Mouse (Mus musculus): ENCODE measurements at regions not wholly inside any gene's neighbourhood (a gene's known extent, or its start where the extent isn't known, plus 50 kb on each side); places are given as distances from the start of the nearest gene placed in this dataset.

DNA sequence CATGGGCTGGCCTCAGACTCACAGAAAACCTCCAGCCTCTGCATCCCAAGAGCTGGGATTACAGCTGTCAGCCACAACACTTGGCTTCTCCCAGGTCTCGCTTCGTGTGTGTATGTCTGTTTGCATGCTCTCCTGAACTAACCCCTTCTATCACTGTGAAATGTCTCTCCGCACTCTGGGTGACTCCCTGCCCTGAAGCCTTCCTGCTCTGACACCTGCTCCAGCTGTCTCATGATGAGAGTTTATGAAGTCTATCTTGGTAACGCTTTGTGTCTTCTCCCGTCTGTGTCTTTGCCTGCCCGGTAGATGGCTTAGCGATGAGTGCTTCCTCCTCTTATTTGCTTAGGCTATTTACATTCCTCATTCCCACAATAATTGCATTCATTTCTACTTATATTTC lies 133.0 kb downstream of the Ndufa10 start:
- Histone ChIP-seq H3K4me1 (ENCODE audit: control insufficient read depth, insufficient read depth) (peaks cover 41% of the 10 kb centered on the region), H3K36me3 (replicated peaks; ENCODE audit: control insufficient read depth, insufficient read depth, low read length) (no peaks in the 10 kb centered on the region), H3K9ac (replicated peaks; ENCODE audit: low read depth, low read length) (no peak overlapping the region), H3K4me2 (ENCODE audit: low read depth, low read length) (no peak overlapping the region), H3K4me3 (ENCODE audit: low read depth, low read length) (no peak overlapping the region), H3K27me3 (ENCODE audit: control insufficient read depth, insufficient read depth, low read length) (no peaks in the 10 kb centered on the region), H3K27ac (ENCODE audit: low read depth) (no peak overlapping the region), H3K9me3 (replicated peaks; ENCODE audit: control insufficient read depth, low read length) (no peaks in the 10 kb centered on the region; the same call in 1 of the 2 replicates)
- DNase-seq (ENCODE audit: low spot score) = no peak
- ATAC-seq (ENCODE audit: insufficient read depth, low read depth) = no peak
- WGBS = 67% methylated on average over 7 of the region's 7 CpGs
- no peak for TF ChIP-seq CTCF (IDR thresholded peaks at IDR 0.05; ENCODE audit: low read depth)
- no peak for TF ChIP-seq EP300 (IDR thresholded peaks at IDR 0.05; ENCODE audit: low read depth)

DNA sequence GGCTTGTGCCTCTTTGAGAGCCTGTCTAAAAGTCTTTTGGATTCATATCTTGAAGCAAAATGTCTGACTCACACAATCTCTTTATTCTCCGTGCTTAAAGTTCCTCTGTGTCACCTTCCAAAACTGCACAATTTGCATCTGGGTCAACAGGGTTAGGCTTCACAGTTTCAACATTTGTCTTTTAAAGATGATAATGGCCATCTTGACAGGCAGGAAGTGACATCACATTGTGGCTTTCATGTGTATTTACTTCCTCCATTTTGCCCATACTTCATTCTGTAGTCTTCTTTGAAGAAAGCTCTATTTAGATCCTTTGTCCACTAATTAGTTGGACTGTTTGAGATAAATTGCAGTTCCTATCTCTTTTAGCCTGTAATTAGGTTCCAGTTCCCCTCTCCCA lies 135.1 kb downstream of the Ndufa10 start:
- H3K4me2 ChIP-seq (ENCODE audit: low read depth, low read length) = no peak overlapping the region
- no peak overlapping the region for H3K4me3 ChIP-seq (ENCODE audit: low read depth, low read length)
- no peaks in the 10 kb centered on the region; the same call in 1 of the 2 replicates for H3K9me3 ChIP-seq (replicated peaks; ENCODE audit: control insufficient read depth, low read length)
- no peaks in the 10 kb centered on the region for H3K36me3 ChIP-seq (replicated peaks; ENCODE audit: control insufficient read depth, insufficient read depth, low read length)
- no peak for ATAC-seq (ENCODE audit: insufficient read depth, low read depth)
- H3K9ac ChIP-seq (replicated peaks; ENCODE audit: low read depth, low read length) = no peak overlapping the region
- DNase-seq (ENCODE audit: low spot score) = no peak
- H3K27ac ChIP-seq (ENCODE audit: low read depth) = peak overlapping the region; percentile 43; the same call in 1 of the 2 replicates
- WGBS = 71% methylated on average over 1 of the region's 1 CpGs
- H3K4me1 ChIP-seq (ENCODE audit: control insufficient read depth, insufficient read depth) = peaks cover 27% of the 10 kb centered on the region
- TF ChIP-seq CTCF (IDR thresholded peaks at IDR 0.05; ENCODE audit: low read depth) (no peak), EP300 (IDR thresholded peaks at IDR 0.05; ENCODE audit: low read depth) (no peak)
- no peaks in the 10 kb centered on the region for H3K27me3 ChIP-seq (ENCODE audit: control insufficient read depth, insufficient read depth, low read length)

DNA sequence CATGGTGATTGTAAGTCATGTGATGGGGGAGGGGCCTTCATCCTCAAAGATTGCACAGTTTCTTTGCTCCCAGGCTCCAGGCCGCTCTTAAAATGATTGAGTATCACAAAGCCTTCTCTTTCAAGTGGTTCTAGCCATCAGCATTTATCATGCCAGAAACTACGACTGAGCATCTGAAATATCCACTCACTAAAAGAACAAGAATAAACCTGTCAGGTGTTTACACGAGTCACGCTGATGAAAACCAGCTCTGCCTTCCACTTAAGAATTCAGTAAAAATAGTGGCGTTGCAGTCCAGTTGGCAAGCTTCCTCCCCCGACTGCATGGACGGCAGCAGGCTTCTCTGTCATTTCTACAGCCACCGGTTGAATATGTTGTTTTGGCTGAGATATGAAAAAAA lies 136.2 kb downstream of the Ndufa10 start:
- Histone ChIP-seq H3K4me1 (ENCODE audit: control insufficient read depth, insufficient read depth) (peaks cover 17% of the 10 kb centered on the region; the same call in 1 of the 2 replicates), H3K4me3 (ENCODE audit: low read depth, low read length) (no peak overlapping the region), H3K4me2 (ENCODE audit: low read depth, low read length) (no peak overlapping the region), H3K9ac (replicated peaks; ENCODE audit: low read depth, low read length) (no peak overlapping the region), H3K27ac (ENCODE audit: low read depth) (peak overlapping the region; percentile 43), H3K27me3 (ENCODE audit: control insufficient read depth, insufficient read depth, low read length) (no peaks in the 10 kb centered on the region), H3K36me3 (replicated peaks; ENCODE audit: control insufficient read depth, insufficient read depth, low read length) (no peaks in the 10 kb centered on the region), H3K9me3 (replicated peaks; ENCODE audit: control insufficient read depth, low read length) (no peaks in the 10 kb centered on the region; the same call in 1 of the 2 replicates)
- WGBS = 17% methylated on average over 8 of the region's 8 CpGs
- peak; percentile 90 for DNase-seq (ENCODE audit: low spot score)
- peak; percentile 81 for ATAC-seq (ENCODE audit: insufficient read depth, low read depth)
- no peak for TF ChIP-seq CTCF (IDR thresholded peaks at IDR 0.05; ENCODE audit: low read depth)
- peak; percentile 91 for TF ChIP-seq EP300 (IDR thresholded peaks at IDR 0.05; ENCODE audit: low read depth)

DNA sequence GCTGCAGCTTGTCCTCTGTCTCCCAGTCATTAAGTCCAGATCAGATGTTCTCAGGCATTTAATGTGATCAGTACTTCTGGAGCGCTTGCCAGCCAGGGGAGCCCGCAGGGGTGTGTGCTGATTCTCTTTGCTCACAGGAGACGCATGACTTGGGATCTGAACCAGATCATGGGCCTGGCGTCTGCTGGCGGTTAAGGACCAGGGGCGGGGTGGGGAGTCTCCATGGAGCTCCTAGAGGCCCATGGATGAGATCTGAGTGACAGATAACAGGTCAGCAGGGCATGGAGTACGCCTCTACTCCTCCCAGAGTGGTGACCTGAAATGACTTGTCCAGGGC lies 136.7 kb upstream of the Hdac4 start:
- Histone ChIP-seq H3K4me2 (ENCODE audit: low read depth, low read length) (no peak overlapping the region), H3K27ac (ENCODE audit: low read depth) (no peak overlapping the region), H3K36me3 (replicated peaks; ENCODE audit: control insufficient read depth, insufficient read depth, low read length) (no peaks in the 10 kb centered on the region), H3K4me1 (ENCODE audit: control insufficient read depth, insufficient read depth) (0 out of 2 replicates have a peak, but pooled peaks cover 3% of the 10 kb centered on the region), H3K9me3 (replicated peaks; ENCODE audit: control insufficient read depth, low read length) (no peaks in the 10 kb centered on the region), H3K4me3 (ENCODE audit: low read depth, low read length) (no peak overlapping the region), H3K27me3 (ENCODE audit: control insufficient read depth, insufficient read depth, low read length) (no peaks in the 10 kb centered on the region), H3K9ac (replicated peaks; ENCODE audit: low read depth, low read length) (no peak overlapping the region)
- 80% methylated on average over 7 of the region's 7 CpGs for WGBS
- DNase-seq (ENCODE audit: low spot score) (no peak), ATAC-seq (ENCODE audit: insufficient read depth, low read depth) (no peak)
- TF ChIP-seq CTCF (IDR thresholded peaks at IDR 0.05; ENCODE audit: low read depth) (no peak), EP300 (IDR thresholded peaks at IDR 0.05; ENCODE audit: low read depth) (no peak)

DNA sequence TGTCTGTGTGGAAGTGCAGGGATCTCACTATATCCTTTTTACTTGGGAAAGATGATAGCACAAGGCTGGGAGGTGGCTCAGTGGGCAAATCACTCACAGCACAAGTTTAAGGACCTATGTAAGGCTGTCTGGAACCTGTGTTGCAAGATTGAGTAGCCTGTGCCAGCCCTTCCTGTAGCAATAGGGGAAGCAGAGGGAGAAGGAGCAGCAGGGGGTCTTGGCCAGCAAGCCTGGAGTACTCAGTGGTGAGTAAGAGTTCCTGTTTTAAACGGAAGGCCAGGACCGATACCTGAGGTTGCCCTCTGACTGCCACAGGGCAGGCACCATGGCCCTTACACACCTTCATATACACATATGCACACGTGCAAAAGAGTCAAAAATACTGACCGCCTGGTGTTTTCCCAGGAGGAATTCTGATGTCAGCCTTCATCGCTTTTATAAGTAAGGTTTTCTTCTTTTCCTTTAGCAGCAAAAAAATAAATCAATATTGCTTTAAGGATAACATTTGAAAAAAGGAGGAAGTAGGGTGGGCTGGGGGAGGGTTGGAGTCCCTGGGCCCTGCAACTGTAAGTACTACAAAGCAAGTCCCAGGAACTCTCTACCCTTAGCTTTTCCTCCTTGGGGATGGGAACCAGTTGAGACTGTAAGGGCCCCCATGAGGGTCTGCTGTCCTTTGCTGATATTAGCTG lies 136.2 kb upstream of the Hdac4 start:
- Histone ChIP-seq H3K27ac (ENCODE audit: low read depth) (no peak overlapping the region), H3K4me3 (ENCODE audit: low read depth, low read length) (no peak overlapping the region), H3K9ac (replicated peaks; ENCODE audit: low read depth, low read length) (no peak overlapping the region), H3K27me3 (ENCODE audit: control insufficient read depth, insufficient read depth, low read length) (no peaks in the 10 kb centered on the region), H3K9me3 (replicated peaks; ENCODE audit: control insufficient read depth, low read length) (no peaks in the 10 kb centered on the region), H3K4me2 (ENCODE audit: low read depth, low read length) (no peak overlapping the region), H3K4me1 (ENCODE audit: control insufficient read depth, insufficient read depth) (0 out of 2 replicates have a peak, but pooled peaks cover 3% of the 10 kb centered on the region), H3K36me3 (replicated peaks; ENCODE audit: control insufficient read depth, insufficient read depth, low read length) (no peaks in the 10 kb centered on the region)
- DNase-seq (ENCODE audit: low spot score) = no peak
- 81% methylated on average over 5 of the region's 5 CpGs for WGBS
- TF ChIP-seq CTCF (IDR thresholded peaks at IDR 0.05; ENCODE audit: low read depth) (no peak), EP300 (IDR thresholded peaks at IDR 0.05; ENCODE audit: low read depth) (no peak)
- ATAC-seq (ENCODE audit: insufficient read depth, low read depth) = no peak

DNA sequence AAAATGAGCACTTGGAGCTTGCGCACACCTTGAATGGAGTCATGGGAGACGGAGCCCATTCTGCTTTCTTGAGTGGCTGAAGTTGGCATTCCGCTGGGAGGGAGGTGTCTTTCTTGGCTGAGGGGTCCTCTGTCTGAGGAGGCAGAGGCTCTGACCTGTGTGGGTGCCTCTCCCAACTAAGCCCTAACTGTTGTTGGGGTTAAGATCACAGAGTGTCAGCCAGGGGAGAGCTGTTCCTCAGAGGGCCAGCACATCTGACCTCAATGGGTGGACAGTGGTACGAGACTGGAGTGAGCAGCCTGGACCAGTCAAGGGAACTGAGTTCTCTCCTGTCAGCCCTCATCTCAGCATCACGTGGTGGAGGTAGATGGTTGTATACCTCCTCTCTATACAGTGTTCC lies 134.7 kb upstream of the Hdac4 start:
- ATAC-seq (ENCODE audit: insufficient read depth, low read depth) (no peak), DNase-seq (ENCODE audit: low spot score) (no peak)
- no peak overlapping the region for H3K9ac ChIP-seq (replicated peaks; ENCODE audit: low read depth, low read length)
- H3K27me3 ChIP-seq (ENCODE audit: control insufficient read depth, insufficient read depth, low read length) = no peaks in the 10 kb centered on the region
- H3K4me3 ChIP-seq (ENCODE audit: low read depth, low read length) = no peak overlapping the region
- no peaks in the 10 kb centered on the region for H3K36me3 ChIP-seq (replicated peaks; ENCODE audit: control insufficient read depth, insufficient read depth, low read length)
- H3K9me3 ChIP-seq (replicated peaks; ENCODE audit: control insufficient read depth, low read length) = no peaks in the 10 kb centered on the region
- 0 out of 2 replicates have a peak, but pooled peaks cover 3% of the 10 kb centered on the region for H3K4me1 ChIP-seq (ENCODE audit: control insufficient read depth, insufficient read depth)
- no peak overlapping the region for H3K27ac ChIP-seq (ENCODE audit: low read depth)
- H3K4me2 ChIP-seq (ENCODE audit: low read depth, low read length) = no peak overlapping the region
- TF ChIP-seq CTCF (IDR thresholded peaks at IDR 0.05; ENCODE audit: low read depth) (no peak), EP300 (IDR thresholded peaks at IDR 0.05; ENCODE audit: low read depth) (no peak)
- 82% methylated on average over 5 of the region's 5 CpGs for WGBS

Measured in heart, postnatal 0 days (tissue).